In the genomic region with DNA sequence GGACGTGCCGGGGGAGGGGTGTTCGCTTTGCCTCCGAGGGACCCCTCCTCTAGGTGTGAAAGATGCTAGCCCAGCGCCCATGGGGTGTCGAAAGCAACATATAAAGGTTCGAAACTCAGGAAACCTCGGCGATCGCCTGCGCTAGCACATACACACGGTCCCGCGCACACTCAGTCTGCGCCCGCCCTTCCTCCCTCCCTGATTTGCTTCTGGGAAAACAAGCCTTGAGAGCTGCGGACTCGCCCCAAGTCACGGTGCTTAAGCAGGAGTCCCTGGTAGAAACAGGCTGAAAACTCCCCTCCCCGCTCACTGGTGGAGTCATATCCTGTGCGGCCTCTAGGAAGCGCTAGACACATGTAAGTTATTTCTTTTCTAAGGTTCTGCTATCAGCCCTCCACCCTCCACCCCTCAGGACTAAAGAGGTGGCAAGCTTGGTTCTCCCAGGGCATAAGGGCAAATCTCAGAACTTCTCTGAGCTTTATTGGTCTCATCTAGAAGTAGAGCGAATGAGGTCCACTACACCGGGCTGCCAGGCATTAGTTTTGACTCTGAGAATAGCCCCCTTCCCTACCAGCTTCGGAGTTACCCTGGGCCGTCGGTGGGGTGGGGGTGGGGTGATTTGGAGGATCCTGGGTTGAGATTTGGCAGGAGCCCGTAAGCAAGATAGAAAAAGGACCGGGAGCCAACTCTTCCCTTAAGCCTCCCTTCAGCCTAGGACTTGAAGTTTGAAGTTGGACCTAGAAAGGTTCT, we compare ENCODE assay signal across 8 mouse cellular contexts. TPM values are rescaled to one million over a fixed set of nuclear protein-coding genes. Genes with fewer than 3 reads are reported as not detected.
DNase-seq lines count a peak whose midpoint lies in the region; ATAC-seq lines count a peak whose summit lies in the region.

No protein-coding gene starts in this region.

- H3K27me3 ChIP-seq in intestine, embryonic 14.5 days (replicated peaks; ENCODE audit: control insufficient read depth, insufficient read depth, low read length), result no peaks in the 10 kb centered on the region

- peak overlapping the region; percentile 99 for H3K27ac ChIP-seq in intestine, embryonic 14.5 days (ENCODE audit: low read depth)

- peaks cover 24% of the 10 kb centered on the region for H3K4me1 ChIP-seq in intestine, embryonic 14.5 days (replicated peaks; ENCODE audit: control insufficient read depth, insufficient read depth, low read length)

- DNase-seq in adrenal gland, adult 2 months, result peak; percentile 97
- peak; percentile 93 for DNase-seq in embryo, embryonic 11 days
- peak; percentile 92 for DNase-seq in gastrocnemius, postnatal 25 days
- peak; percentile 94 for DNase-seq in intestine, embryonic 14.5 days (ENCODE audit: low spot score)
- DNase-seq in left cerebral cortex, postnatal 10 days (ENCODE audit: extremely low spot score in 1 of 2, low spot score in 2 of 2), result peak; percentile 92 to 94
- peak; percentile 94 to 96 for DNase-seq in right cerebral cortex, postnatal 10 days (ENCODE audit: low spot score in 2 of 2)
- DNase-seq in urinary bladder, postnatal 14 days (ENCODE audit: low spot score), result peak; percentile 93

- peak overlapping the region; percentile 95 for H3K4me3 ChIP-seq in intestine, embryonic 14.5 days (ENCODE audit: low read depth, low read length)

- peak overlapping the region; percentile 85 for H3K9ac ChIP-seq in intestine, embryonic 14.5 days (ENCODE audit: low read length)

- H3K36me3 ChIP-seq in intestine, embryonic 14.5 days (ENCODE audit: control insufficient read depth, insufficient read depth, low read length), result no peaks in the 10 kb centered on the region; the same call in 1 of the 2 replicates

- ATAC-seq in intestine, embryonic 14.5 days (replicated peaks; ENCODE audit: low FRiP score, low TSS enrichment, low read depth), result peak; percentile 48
- peak; percentile 35 for ATAC-seq in megakaryocyte progenitor cell, adult 5-6 weeks (replicated peaks; ENCODE audit: poor library complexity)

- H3K4me2 ChIP-seq in intestine, embryonic 14.5 days (ENCODE audit: low read length), result peak overlapping the region; percentile 71

- H3K9me3 ChIP-seq in intestine, embryonic 14.5 days (ENCODE audit: control insufficient read depth, low read length), result no peaks in the 10 kb centered on the region

- intact Hi-C loops in left cerebral cortex, postnatal 10 days (cut with DNase I), result loop anchor here (2.0 to 10.0 kb wide), 4 partner anchors 109 to 818 kb away; a partner anchor contains a TSS

- 0% methylated on average over 29 of the region's 29 CpGs for WGBS in intestine, embryonic 14.5 days

RNA-seq across cellular contexts. Expression of a gene that starts 1.2 kb away (rescaled TPM):
- total RNA-seq in adrenal gland, adult 2 months (2021), result 100 to 1,000 TPM; 137 to 233 TPM
- 187 and 234 TPM in 2 replicates for polyA plus RNA-seq in adrenal gland, adult 2 months (2012; rRNA removed)
- total RNA-seq in gastrocnemius, postnatal 25 days (2021), result 10 to 100 TPM; 54.4 to 54.5 TPM
- polyA plus RNA-seq in intestine, embryonic 14.5 days (2014; fragmentation: Nextera tagmentation; extraction: Ambion mirVana), result 56.0 and 61.7 TPM in 2 replicates
- 10 to 100 TPM; 38.0 to 39.8 TPM for total RNA-seq in left cerebral cortex, postnatal 10 days (2021)
- total RNA-seq in megakaryocyte progenitor cell, adult 5-6 weeks (2015), result 64.6 and 106 TPM in 2 replicates
- total RNA-seq in megakaryocyte progenitor cell, adult 5-6 weeks (2017), result 121 and 159 TPM in 2 replicates

Comparison
In these comparisons a context has a peak if more than half of its experiments do, and no peak if none do; other contexts are left out.
1. Peak in every context shown above with its lines: DNase-seq, ATAC-seq, H3K4me3 ChIP-seq and H3K27ac ChIP-seq.